9 mouse cellular contexts compared by ENCODE assay signal in genomic region chr3:96246018-96246417, GRCm38 (mm10). TPM values are rescaled to one million over a fixed set of nuclear protein-coding genes. Genes with fewer than 3 reads are reported as not detected.
DNase-seq lines count a peak whose midpoint lies in the region; ATAC-seq and TF ChIP-seq lines count a peak whose summit lies in the region.
"Not testable (repeated sequence)": the region's sequence is repeated elsewhere in the genome, so short reads cannot be mapped to it uniquely, and the experiment has no call there.
"Had no signal": no experiment of that assay in that cellular context is flagged by ENCODE, and none has a peak within 500 bp of the region (broad histone marks: within the 10 kb centered on the region; RNA-seq: fewer than 3 reads in every experiment).

No protein-coding gene starts in this region.

- H3K36me3 ChIP-seq in forebrain, embryonic 10.5 days (replicated peaks); heart, embryonic 13.5 days; limb, embryonic 12.5 days; lung, embryonic 15.5 days; midbrain, embryonic 16.5 days (ENCODE audit: control insufficient read depth, insufficient read depth, low read length); stomach, postnatal 0 days (ENCODE audit: control insufficient read depth, insufficient read depth, low read length): not testable (repeated sequence)

- H3K27ac ChIP-seq in cerebellum, adult 2 months (ENCODE audit: insufficient read depth, low read length) = 0 out of 2 replicates have a peak overlapping the region, but pooled peaks have one; percentile 61
- H3K27ac ChIP-seq in forebrain, embryonic 10.5 days = peak overlapping the region; percentile 82
- peak overlapping the region; percentile 87 for H3K27ac ChIP-seq in heart, embryonic 13.5 days (replicated peaks)
- H3K27ac ChIP-seq in limb, embryonic 12.5 days = peak overlapping the region; percentile 82
- H3K27ac ChIP-seq in lung, embryonic 15.5 days = peak overlapping the region; percentile 83
- peak overlapping the region; percentile 60; the same call in 1 of the 2 replicates for H3K27ac ChIP-seq in midbrain, embryonic 16.5 days (ENCODE audit: low read length)
- H3K27ac ChIP-seq in stomach, postnatal 0 days (replicated peaks) = not testable (repeated sequence)

- TF ChIP-seq POLR2A in cerebellum, adult 2 months (IDR thresholded peaks at IDR 0.05; ENCODE audit: borderline replicate concordance, insufficient read depth, low read length) = not testable (repeated sequence)

- not testable (repeated sequence) for DNase-seq in cerebellum, adult 2 months; forebrain, embryonic 10.5 days (ENCODE audit: extremely low spot score, low spot score); stomach, postnatal 0 days (ENCODE audit: low spot score)

- under 1% methylated on average over 10 of the region's 21 CpGs for WGBS in cerebellum, adult 2 months
- 0% methylated on average over 11 of the region's 21 CpGs for WGBS in forebrain, embryonic 10.5 days
- 0% methylated on average over 10 of the region's 21 CpGs for WGBS in heart, embryonic 13.5 days
- under 1% methylated on average over 10 of the region's 21 CpGs for WGBS in limb, embryonic 12.5 days
- 0% methylated on average over 12 of the region's 21 CpGs for WGBS in lung, embryonic 15.5 days
- 0% methylated on average over 10 of the region's 21 CpGs for WGBS in midbrain, embryonic 16.5 days
- 0% methylated on average over 10 of the region's 21 CpGs for WGBS in stomach, postnatal 0 days

- not testable (repeated sequence) for H3K9me3 ChIP-seq in forebrain, embryonic 10.5 days; heart, embryonic 13.5 days; limb, embryonic 12.5 days; lung, embryonic 15.5 days; midbrain, embryonic 16.5 days (replicated peaks; ENCODE audit: control insufficient read depth, low read length, poor library complexity, severe bottlenecking); stomach, postnatal 0 days (ENCODE audit: control insufficient read depth, low read length)

- not testable (repeated sequence) for ATAC-seq in heart, embryonic 13.5 days (ENCODE audit: extremely low read depth, insufficient number of reproducible peaks, low FRiP score, low TSS enrichment); limb, embryonic 12.5 days (ENCODE audit: insufficient number of reproducible peaks, insufficient read depth, low FRiP score, low TSS enrichment, low read depth); lung, embryonic 15.5 days (ENCODE audit: borderline replicate concordance, extremely low read depth, low FRiP score, low TSS enrichment); stomach, postnatal 0 days (ENCODE audit: low FRiP score, low TSS enrichment)
- peak; percentile 47 for ATAC-seq in inflammation-experienced regulatory T-cells, adult 6 months
- ATAC-seq in midbrain, embryonic 16.5 days = peak; percentile 59

- not testable (repeated sequence) for TF ChIP-seq EP300 in stomach, postnatal 0 days (optimal IDR thresholded peaks at IDR 0.05)

- H3K4me3 ChIP-seq in cerebellum, adult 2 months (replicated peaks; ENCODE audit: insufficient read depth, low read depth, low read length) = peak overlapping the region; percentile 71
- H3K4me3 ChIP-seq in forebrain, embryonic 10.5 days = peak overlapping the region; percentile 43
- H3K4me3 ChIP-seq in heart, embryonic 13.5 days = peak overlapping the region; percentile 47
- peak overlapping the region; percentile 34 for H3K4me3 ChIP-seq in limb, embryonic 12.5 days (replicated peaks)
- peak overlapping the region; percentile 34 for H3K4me3 ChIP-seq in lung, embryonic 15.5 days
- H3K4me3 ChIP-seq in midbrain, embryonic 16.5 days (ENCODE audit: low read depth, low read length) = peak overlapping the region; percentile 31
- peak overlapping the region; percentile 21; the same call in 1 of the 2 replicates for H3K4me3 ChIP-seq in stomach, postnatal 0 days (ENCODE audit: low read depth, low read length)

- H3K27me3 ChIP-seq in cerebellum, adult 2 months (ENCODE audit: control insufficient read depth, insufficient read depth, low read length); forebrain, embryonic 10.5 days (ENCODE audit: poor library complexity, severe bottlenecking); heart, embryonic 13.5 days (replicated peaks); limb, embryonic 12.5 days; lung, embryonic 15.5 days; midbrain, embryonic 16.5 days (ENCODE audit: control insufficient read depth, insufficient read depth, low read depth, low read length); stomach, postnatal 0 days (ENCODE audit: control insufficient read depth, insufficient read depth, low read length): not testable (repeated sequence)

- peak overlapping the region; percentile 57 for H3K4me2 ChIP-seq in heart, embryonic 13.5 days
- 0 out of 2 replicates have a peak overlapping the region, but pooled peaks have one; percentile 40 for H3K4me2 ChIP-seq in limb, embryonic 12.5 days
- H3K4me2 ChIP-seq in lung, embryonic 15.5 days; stomach, postnatal 0 days (replicated peaks; ENCODE audit: low read depth): not testable (repeated sequence)
- 0 out of 2 replicates have a peak overlapping the region, but pooled peaks have one; percentile 31 for H3K4me2 ChIP-seq in midbrain, embryonic 16.5 days (ENCODE audit: low read length)

- peak overlapping the region; percentile 75 for H3K9ac ChIP-seq in heart, embryonic 13.5 days
- H3K9ac ChIP-seq in limb, embryonic 12.5 days (replicated peaks) = peak overlapping the region; percentile 53; the same call in 1 of the 2 replicates
- 0 out of 2 replicates have a peak overlapping the region, but pooled peaks have one; percentile 29 for H3K9ac ChIP-seq in lung, embryonic 15.5 days
- H3K9ac ChIP-seq in midbrain, embryonic 16.5 days (ENCODE audit: low read depth, low read length); stomach, postnatal 0 days (ENCODE audit: low read length): not testable (repeated sequence)

- not testable (repeated sequence) for TF ChIP-seq CTCF in cerebellum, adult 2 months (IDR thresholded peaks at IDR 0.05; ENCODE audit: borderline replicate concordance, insufficient read depth, low read depth, low read length); stomach, postnatal 0 days (IDR thresholded peaks at IDR 0.05; ENCODE audit: low read depth)

- peaks cover 10% of the 10 kb centered on the region for H3K4me1 ChIP-seq in cerebellum, adult 2 months (ENCODE audit: control insufficient read depth, insufficient read depth, low read length)
- peaks cover 66% of the 10 kb centered on the region for H3K4me1 ChIP-seq in forebrain, embryonic 10.5 days
- peaks cover 48% of the 10 kb centered on the region for H3K4me1 ChIP-seq in heart, embryonic 13.5 days
- peaks cover 53% of the 10 kb centered on the region for H3K4me1 ChIP-seq in limb, embryonic 12.5 days (replicated peaks)
- peaks cover 37% of the 10 kb centered on the region for H3K4me1 ChIP-seq in lung, embryonic 15.5 days
- H3K4me1 ChIP-seq in midbrain, embryonic 16.5 days (ENCODE audit: control insufficient read depth, insufficient read depth, low read length) = peaks cover 14% of the 10 kb centered on the region
- not testable (repeated sequence) for H3K4me1 ChIP-seq in stomach, postnatal 0 days (replicated peaks; ENCODE audit: control insufficient read depth, insufficient read depth)

RNA-seq across cellular contexts. Expression of gene Hist2h3c1, which starts 0.5 kb away (rescaled TPM):
- polyA plus RNA-seq in cerebellum, adult 2 months (2012; rRNA removed) = not detected in 2 replicates
- polyA plus RNA-seq in forebrain, embryonic 10.5 days (2016; fragmentation: Nextera tagmentation; extraction: Ambion mirVana) = 0.86 TPM in 1 of 2 replicates, not detected in the other
- polyA plus RNA-seq in heart, embryonic 13.5 days (2015; fragmentation: Nextera tagmentation; extraction: Ambion mirVana) = 0.24 and 0.46 TPM in 2 replicates
- not detected for polyA plus RNA-seq in inflammation-experienced regulatory T-cells, adult 6 months (2017; shearing (Covaris generic))
- 0.35 TPM in 1 of 2 replicates, not detected in the other for polyA plus RNA-seq in limb, embryonic 12.5 days (2016; fragmentation: Nextera tagmentation; extraction: Ambion mirVana)
- 0.45 and 1.9 TPM in 2 replicates for polyA plus RNA-seq in lung, embryonic 15.5 days (2015; fragmentation: Nextera tagmentation; extraction: Ambion mirVana)
- polyA plus RNA-seq in midbrain, embryonic 16.5 days (2015; fragmentation: Nextera tagmentation; extraction: Ambion mirVana) = 0.39 TPM in 1 of 2 replicates, not detected in the other
- 0.44 and 1.2 TPM in 2 replicates for polyA plus RNA-seq in stomach, postnatal 0 days (2015; fragmentation: Nextera tagmentation; extraction: Ambion mirVana)
- polyA plus RNA-seq: brain, embryonic 14.5 days had no signal

RNA-seq across cellular contexts. Expression of gene Hist2h2aa1, which starts 0.7 kb away (rescaled TPM):
- 127 and 149 TPM in 2 replicates for polyA plus RNA-seq in cerebellum, adult 2 months (2012; rRNA removed)
- 8.1 and 16.6 TPM in 2 replicates for polyA plus RNA-seq in forebrain, embryonic 10.5 days (2016; fragmentation: Nextera tagmentation; extraction: Ambion mirVana)
- 10.6 and 16.1 TPM in 2 replicates for polyA plus RNA-seq in heart, embryonic 13.5 days (2015; fragmentation: Nextera tagmentation; extraction: Ambion mirVana)
- 10 to 100 TPM in 2 of 3 experiments, 1 to 10 TPM in 1; 9.6 to 22.0 (median 11.1) TPM for polyA plus RNA-seq in inflammation-experienced regulatory T-cells, adult 6 months (2017; shearing (Covaris generic))
- 17.4 and 36.2 TPM in 2 replicates for polyA plus RNA-seq in limb, embryonic 12.5 days (2016; fragmentation: Nextera tagmentation; extraction: Ambion mirVana)
- 20.4 and 20.5 TPM in 2 replicates for polyA plus RNA-seq in lung, embryonic 15.5 days (2015; fragmentation: Nextera tagmentation; extraction: Ambion mirVana)
- polyA plus RNA-seq in midbrain, embryonic 16.5 days (2015; fragmentation: Nextera tagmentation; extraction: Ambion mirVana) = 7.4 and 13.2 TPM in 2 replicates
- polyA plus RNA-seq in stomach, postnatal 0 days (2015; fragmentation: Nextera tagmentation; extraction: Ambion mirVana) = 81.4 and 98.7 TPM in 2 replicates

RNA-seq across cellular contexts. Expression of gene Hist2h2aa2, which starts 5.9 kb away (rescaled TPM):
- polyA plus RNA-seq in cerebellum, adult 2 months (2012; rRNA removed) = 6.8 TPM in 1 of 2 replicates, not detected in the other
- polyA plus RNA-seq in forebrain, embryonic 10.5 days (2016; fragmentation: Nextera tagmentation; extraction: Ambion mirVana) = 19.2 and 34.4 TPM in 2 replicates
- polyA plus RNA-seq in heart, embryonic 13.5 days (2015; fragmentation: Nextera tagmentation; extraction: Ambion mirVana) = 34.7 and 49.3 TPM in 2 replicates
- polyA plus RNA-seq in inflammation-experienced regulatory T-cells, adult 6 months (2017; shearing (Covaris generic)) = 100 to 1,000 TPM in 1 of 3 experiments, 10 to 100 TPM in 2; 36.1 to 104 (median 53.6) TPM
- 50.0 and 66.0 TPM in 2 replicates for polyA plus RNA-seq in limb, embryonic 12.5 days (2016; fragmentation: Nextera tagmentation; extraction: Ambion mirVana)
- polyA plus RNA-seq in lung, embryonic 15.5 days (2015; fragmentation: Nextera tagmentation; extraction: Ambion mirVana) = 58.4 and 70.0 TPM in 2 replicates
- polyA plus RNA-seq in midbrain, embryonic 16.5 days (2015; fragmentation: Nextera tagmentation; extraction: Ambion mirVana) = 38.1 and 48.4 TPM in 2 replicates
- 218 and 246 TPM in 2 replicates for polyA plus RNA-seq in stomach, postnatal 0 days (2015; fragmentation: Nextera tagmentation; extraction: Ambion mirVana)

RNA-seq across cellular contexts. Expression of gene Hist2h3c2, which starts 7.1 kb away (rescaled TPM):
- polyA plus RNA-seq in cerebellum, adult 2 months (2012; rRNA removed) = 4.5 and 6.3 TPM in 2 replicates
- polyA plus RNA-seq in forebrain, embryonic 10.5 days (2016; fragmentation: Nextera tagmentation; extraction: Ambion mirVana) = 5.9 and 6.4 TPM in 2 replicates
- 3.0 and 4.3 TPM in 2 replicates for polyA plus RNA-seq in heart, embryonic 13.5 days (2015; fragmentation: Nextera tagmentation; extraction: Ambion mirVana)
- polyA plus RNA-seq in inflammation-experienced regulatory T-cells, adult 6 months (2017; shearing (Covaris generic)) = 1 to 10 TPM in 1 of 3 experiments, not detected in 2; 1.5 TPM
- polyA plus RNA-seq in limb, embryonic 12.5 days (2016; fragmentation: Nextera tagmentation; extraction: Ambion mirVana) = 9.0 and 11.9 TPM in 2 replicates
- polyA plus RNA-seq in lung, embryonic 15.5 days (2015; fragmentation: Nextera tagmentation; extraction: Ambion mirVana) = 9.8 and 13.7 TPM in 2 replicates
- polyA plus RNA-seq in midbrain, embryonic 16.5 days (2015; fragmentation: Nextera tagmentation; extraction: Ambion mirVana) = 1.3 TPM in 2 replicates
- polyA plus RNA-seq in stomach, postnatal 0 days (2015; fragmentation: Nextera tagmentation; extraction: Ambion mirVana) = 1.2 and 2.8 TPM in 2 replicates

RNA-seq across cellular contexts. Expression of gene Hist2h4, which starts 17.1 kb away (rescaled TPM):
- 6.2 and 8.7 TPM in 2 replicates for polyA plus RNA-seq in cerebellum, adult 2 months (2012; rRNA removed)
- polyA plus RNA-seq in forebrain, embryonic 10.5 days (2016; fragmentation: Nextera tagmentation; extraction: Ambion mirVana) = 12.0 and 14.2 TPM in 2 replicates
- polyA plus RNA-seq in heart, embryonic 13.5 days (2015; fragmentation: Nextera tagmentation; extraction: Ambion mirVana) = 3.9 and 5.4 TPM in 2 replicates
- 1 to 10 TPM; 1.3 to 7.4 (median 5.9) TPM for polyA plus RNA-seq in inflammation-experienced regulatory T-cells, adult 6 months (2017; shearing (Covaris generic))
- polyA plus RNA-seq in limb, embryonic 12.5 days (2016; fragmentation: Nextera tagmentation; extraction: Ambion mirVana) = 19.4 and 26.5 TPM in 2 replicates
- polyA plus RNA-seq in lung, embryonic 15.5 days (2015; fragmentation: Nextera tagmentation; extraction: Ambion mirVana) = 15.9 and 16.1 TPM in 2 replicates
- polyA plus RNA-seq in midbrain, embryonic 16.5 days (2015; fragmentation: Nextera tagmentation; extraction: Ambion mirVana) = 3.3 and 3.8 TPM in 2 replicates
- polyA plus RNA-seq in stomach, postnatal 0 days (2015; fragmentation: Nextera tagmentation; extraction: Ambion mirVana) = 5.4 and 9.8 TPM in 2 replicates

Comparison
In these comparisons a context has a peak if more than half of its experiments do, and no peak if none do; other contexts are left out.
1. H3K4me3 ChIP-seq: peak in every context shown above with its lines; median percentile 71 in cerebellum, adult 2 months; 47 in heart, embryonic 13.5 days; 43 in forebrain, embryonic 10.5 days; 34 in limb, embryonic 12.5 days; 34 in lung, embryonic 15.5 days; 31 in midbrain, embryonic 16.5 days; 21 in stomach, postnatal 0 days.